Mouse (Mus musculus): ENCODE measurements around the gene Gpbar1. TPM values are rescaled to one million over a fixed set of nuclear protein-coding genes. Genes with fewer than 3 reads are reported as not detected.
A peak's percentile ranks its signal among the peaks of the same experiment; 100 is the strongest.
"Not testable (repeated sequence)": the region's sequence is repeated elsewhere in the genome, so short reads cannot be mapped to it uniquely, and the experiment has no call there.

Gpbar1 gene
- polyA plus RNA-seq, 1 experiment from 2014 or later, result 0.14 TPM

DNA sequence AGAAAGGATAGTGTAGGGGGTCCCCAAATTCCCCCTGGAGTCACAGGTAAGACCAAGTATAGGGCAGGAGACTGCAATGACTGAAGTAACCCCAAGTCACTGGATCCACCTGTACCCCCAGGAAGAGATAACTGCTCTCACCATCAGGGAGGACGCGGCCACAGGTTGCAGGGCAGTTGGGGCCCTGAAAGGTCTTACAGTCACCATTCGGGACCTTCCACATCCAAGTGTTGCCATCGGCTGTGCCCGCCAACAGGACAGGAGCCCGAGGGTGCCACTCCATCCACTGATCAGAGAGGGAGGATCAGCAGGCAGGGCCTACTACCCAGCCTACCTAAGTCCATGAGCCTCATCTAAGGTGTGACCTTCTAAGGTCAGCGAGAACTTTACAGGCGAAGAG, 3.5 kb downstream of the Gpbar1 start:
- no peak overlapping the region for H3K27ac ChIP-seq
- H3K4me3 ChIP-seq, result no peak overlapping the region
- no peaks in the 10 kb centered on the region for H3K27me3 ChIP-seq (ENCODE audit: poor library complexity, severe bottlenecking)
- no peak for DNase-seq (ENCODE audit: extremely low spot score, low spot score)
- H3K36me3 ChIP-seq (replicated peaks), result peaks cover 47% of the 10 kb centered on the region
- 96% methylated on average over 8 of the region's 8 CpGs for WGBS
- H3K9me3 ChIP-seq, result no peaks in the 10 kb centered on the region
- peaks cover 39% of the 10 kb centered on the region for H3K4me1 ChIP-seq

DNA sequence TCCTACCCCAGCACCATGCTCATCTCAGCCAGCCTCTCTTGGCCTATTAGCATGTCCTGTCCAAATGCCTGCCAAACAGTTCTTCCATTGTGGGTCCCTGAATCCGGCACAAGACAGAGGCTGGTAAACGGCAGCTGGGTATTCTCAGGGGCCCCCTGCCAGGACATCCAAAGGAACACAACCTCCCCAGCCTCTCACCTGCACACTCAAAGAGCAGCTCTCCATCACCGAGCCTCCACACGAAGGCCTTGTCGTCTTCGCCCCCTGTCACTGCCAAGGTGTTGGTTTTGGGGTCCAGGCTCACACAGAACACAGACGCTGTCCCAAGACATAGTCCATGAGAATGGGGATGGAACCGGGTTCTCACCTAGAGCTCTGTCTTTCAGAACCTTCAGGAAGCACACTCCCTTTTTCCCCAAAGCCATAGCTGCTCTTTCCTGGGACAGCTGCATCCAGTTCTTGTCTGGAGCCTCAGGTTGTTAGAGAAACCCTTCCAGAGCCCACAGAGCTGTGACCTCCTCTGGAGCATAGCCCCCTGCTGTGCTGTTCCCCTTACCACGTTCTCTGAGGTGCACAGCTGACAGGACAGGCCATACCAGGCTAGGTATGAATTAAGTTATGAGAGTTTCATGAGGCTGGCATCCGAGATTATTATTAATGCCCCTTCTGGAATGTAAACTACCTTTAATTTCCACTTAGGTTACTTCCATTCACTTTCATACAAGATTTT, 4.7 kb downstream of the Gpbar1 start:
- Histone ChIP-seq H3K27me3 (ENCODE audit: poor library complexity, severe bottlenecking) (no peaks in the 10 kb centered on the region), H3K4me1 (peaks cover 31% of the 10 kb centered on the region), H3K36me3 (replicated peaks) (peaks cover 50% of the 10 kb centered on the region), H3K27ac (no peak overlapping the region), H3K9me3 (no peaks in the 10 kb centered on the region), H3K4me3 (peak overlapping the region; percentile 5; the same call in 1 of the 2 replicates)
- DNase-seq (ENCODE audit: extremely low spot score, low spot score), result no peak
- WGBS, result 91% methylated on average over 10 of the region's 10 CpGs

DNA sequence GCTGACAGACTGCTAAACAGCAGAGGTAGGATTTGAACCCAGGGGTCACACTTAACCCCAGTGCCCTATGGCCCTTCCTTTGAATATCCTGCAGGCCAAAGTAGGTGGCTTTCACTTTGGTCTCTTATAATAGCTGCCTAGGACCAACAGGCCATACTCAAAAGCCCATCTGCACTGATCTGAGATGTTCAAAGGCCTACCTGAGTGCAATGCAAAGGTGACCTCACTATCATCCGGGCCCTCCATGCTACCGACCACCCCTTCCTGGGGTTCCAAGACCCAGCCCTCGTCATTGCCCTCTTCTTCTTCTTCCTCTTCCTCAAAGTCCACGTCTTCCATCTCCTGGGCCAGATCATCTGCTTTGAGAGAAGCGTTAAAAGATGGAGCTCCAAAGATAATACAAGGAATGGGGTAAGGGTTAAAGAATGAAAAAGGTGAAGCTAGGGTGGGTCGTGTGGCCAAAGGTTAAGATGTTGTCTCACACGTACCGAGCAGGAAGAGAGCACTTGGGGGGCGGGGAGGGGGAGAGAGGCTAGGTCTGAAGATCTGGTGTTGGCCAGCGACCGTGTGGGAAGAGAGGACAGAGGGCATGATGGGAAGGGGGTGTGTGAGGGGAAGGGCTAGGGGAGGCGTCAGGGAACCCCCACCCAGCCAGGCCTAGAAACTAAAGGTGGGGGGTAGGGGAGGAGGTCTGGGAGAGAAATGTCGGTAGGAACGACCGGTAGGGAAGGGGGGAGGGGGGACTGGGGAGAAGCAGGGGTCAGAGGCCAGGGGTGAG, 5.5 kb downstream of the Gpbar1 start:
- Histone ChIP-seq H3K36me3 (replicated peaks) (peaks cover 52% of the 10 kb centered on the region), H3K27ac (peak overlapping the region; percentile 87), H3K4me3 (peak overlapping the region; percentile 83), H3K4me1 (peaks cover 31% of the 10 kb centered on the region), H3K27me3 (ENCODE audit: poor library complexity, severe bottlenecking) (no peaks in the 10 kb centered on the region), H3K9me3 (no peaks in the 10 kb centered on the region)
- 14% methylated on average over 15 of the region's 15 CpGs for WGBS
- DNase-seq (ENCODE audit: extremely low spot score, low spot score), result peak; percentile 46

DNA sequence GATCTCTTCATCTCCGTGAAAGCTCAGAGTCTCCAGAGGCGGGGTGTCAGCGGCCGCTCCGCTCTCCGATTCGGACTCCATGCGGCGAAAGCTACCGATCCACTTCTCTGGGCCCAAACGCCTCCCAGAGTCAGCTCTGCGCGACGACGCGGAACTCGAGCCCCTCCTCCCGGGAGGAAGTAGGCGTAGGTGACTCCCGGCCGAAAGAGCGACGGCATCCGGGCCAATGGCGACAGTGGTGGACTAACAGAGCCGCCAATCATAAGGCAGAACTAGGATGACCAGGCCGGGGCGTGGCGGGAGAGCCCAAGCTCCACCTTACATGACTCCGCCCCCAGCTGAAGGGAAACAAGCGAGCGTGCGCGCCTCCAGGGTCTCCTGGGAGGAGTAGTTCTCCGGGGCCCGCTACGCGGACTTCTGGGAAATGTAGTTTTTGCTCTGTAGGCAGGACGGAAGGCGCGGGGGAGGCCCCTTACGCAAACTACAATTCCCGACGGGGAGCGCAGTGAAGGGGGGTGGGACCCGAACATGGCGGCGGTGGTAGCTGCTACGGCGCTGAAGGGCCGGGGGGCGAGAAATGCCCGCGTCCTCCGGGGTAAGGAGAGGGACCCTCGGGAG, 6.3 kb downstream of the Gpbar1 start, which contains the start of the genes Aamp and Pnkd:
Aamp (minus strand) TSS at position 196 of the 618 bp plus-strand sequence.
Pnkd (plus strand) TSS at position 388 of the 618 bp plus-strand sequence.
- peak; percentile 100 for DNase-seq (ENCODE audit: extremely low spot score, low spot score)
- under 1% methylated on average over 56 of the region's 56 CpGs for WGBS
- peaks cover 29% of the 10 kb centered on the region for H3K4me1 ChIP-seq
- H3K27me3 ChIP-seq (ENCODE audit: poor library complexity, severe bottlenecking), result no peaks in the 10 kb centered on the region
- peaks cover 52% of the 10 kb centered on the region for H3K36me3 ChIP-seq (replicated peaks)
- peak within 1 kb of the TSS; percentile 87 for H3K27ac ChIP-seq
- H3K4me3 ChIP-seq, result peak within 1 kb of the TSS; percentile 83
- H3K9me3 ChIP-seq, result no peaks in the 10 kb centered on the region

DNA sequence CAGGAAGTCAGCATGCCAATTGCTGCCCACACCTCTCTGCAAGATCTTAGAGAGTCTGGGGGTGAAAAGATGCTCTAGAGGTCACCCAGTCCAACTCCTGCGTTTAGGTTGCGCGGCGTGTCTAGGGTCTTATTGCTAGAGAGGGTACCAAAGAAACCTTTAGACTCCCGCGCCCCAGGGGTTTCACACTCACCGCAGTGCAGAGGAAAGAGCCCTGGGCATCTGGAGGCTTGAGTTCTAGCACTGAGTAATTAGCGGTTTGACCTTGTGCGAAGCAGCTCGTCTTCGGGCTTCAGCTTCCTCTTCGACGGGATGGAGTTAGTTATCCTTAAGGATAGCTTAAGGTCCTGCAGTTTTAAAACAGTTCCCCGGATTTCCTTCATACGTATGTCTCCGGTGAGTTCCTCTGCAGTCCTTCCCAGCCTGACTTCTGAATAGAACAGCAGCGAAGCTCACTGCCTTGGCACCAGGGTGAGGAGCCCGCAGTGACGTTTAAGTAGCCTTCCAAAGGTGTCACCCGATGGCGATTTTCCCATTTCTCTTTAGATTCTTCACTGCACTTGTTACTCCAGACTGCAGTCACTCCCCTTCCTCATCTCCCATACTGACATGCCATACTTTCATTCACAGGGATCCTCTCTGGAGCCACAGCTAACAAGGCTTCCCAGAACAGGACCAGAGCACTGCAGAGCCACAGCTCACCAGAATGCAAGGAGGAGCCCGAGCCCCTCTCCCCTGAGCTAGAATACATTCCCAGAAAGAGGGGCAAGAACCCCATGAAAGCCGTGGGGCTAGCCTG, 7.1 kb downstream of the Gpbar1 start:
- Histone ChIP-seq H3K27ac (peak overlapping the region; percentile 87), H3K9me3 (no peaks in the 10 kb centered on the region), H3K36me3 (replicated peaks) (peaks cover 52% of the 10 kb centered on the region), H3K4me1 (peaks cover 29% of the 10 kb centered on the region), H3K27me3 (ENCODE audit: poor library complexity, severe bottlenecking) (no peaks in the 10 kb centered on the region), H3K4me3 (peak overlapping the region; percentile 83)
- WGBS, result 4% methylated on average over 23 of the region's 23 CpGs
- no peak for DNase-seq (ENCODE audit: extremely low spot score, low spot score)

DNA sequence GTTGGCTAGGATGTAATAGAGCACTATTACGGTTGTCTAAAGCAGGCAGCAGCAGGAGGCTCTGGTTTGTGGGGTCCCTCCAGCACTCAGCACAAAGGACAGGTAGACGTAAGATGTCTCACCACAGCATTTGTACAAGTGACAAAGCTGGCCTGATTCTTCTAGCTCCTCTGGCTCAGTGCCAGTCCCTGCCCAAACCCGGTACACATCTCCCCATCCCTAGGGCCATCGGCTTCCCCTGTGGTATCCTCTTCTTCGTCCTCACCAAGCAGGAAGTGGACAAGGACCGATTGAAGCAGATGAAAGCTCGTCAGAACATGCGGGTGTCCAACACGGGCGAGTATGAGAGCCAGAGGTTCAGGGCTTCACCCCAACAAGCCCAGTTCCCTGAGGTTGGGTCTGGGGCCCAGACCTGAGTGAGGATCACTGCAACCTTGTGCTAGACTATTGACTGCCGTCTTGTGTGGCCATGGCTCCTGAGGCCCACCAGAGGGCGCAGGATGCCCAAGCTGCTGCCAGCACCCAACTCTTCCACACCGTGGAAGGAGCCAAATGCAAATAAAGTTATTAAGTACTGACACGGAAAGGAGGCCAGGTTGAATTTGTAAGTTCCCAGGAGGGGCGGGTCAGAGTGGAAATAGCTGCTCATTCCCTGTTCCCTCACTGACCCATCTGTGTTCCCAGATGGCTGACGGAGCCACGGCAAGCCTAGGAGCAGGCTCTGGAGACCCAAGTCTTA, 8.7 kb downstream of the Gpbar1 start:
- 63% methylated on average over 16 of the region's 17 CpGs for WGBS
- Histone ChIP-seq H3K4me1 (peaks cover 29% of the 10 kb centered on the region), H3K36me3 (replicated peaks) (peaks cover 52% of the 10 kb centered on the region)
- not testable (repeated sequence) for H3K27me3 ChIP-seq (ENCODE audit: poor library complexity, severe bottlenecking); DNase-seq (ENCODE audit: extremely low spot score, low spot score); H3K4me3 ChIP-seq; H3K27ac ChIP-seq; H3K9me3 ChIP-seq

DNA sequence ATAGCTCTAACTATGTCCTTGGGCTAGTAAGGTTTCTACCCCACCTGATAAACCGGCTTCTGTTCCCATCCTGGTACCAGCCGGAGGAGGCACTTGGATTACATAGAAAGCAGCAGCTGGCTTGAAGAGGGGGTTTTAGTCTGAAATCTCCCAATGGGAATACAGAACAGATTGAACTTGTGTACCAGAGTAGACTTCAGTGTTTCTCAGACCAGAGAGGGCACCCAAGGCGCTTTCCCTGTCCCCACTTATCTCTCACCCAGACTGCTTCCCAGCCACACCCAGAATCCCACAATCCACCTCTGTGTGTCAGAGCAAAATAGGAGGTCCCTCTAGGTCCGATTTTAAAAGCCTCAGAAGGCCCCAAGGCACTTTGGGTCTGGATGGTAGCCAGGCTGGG, 10.0 kb downstream of the Gpbar1 start:
- DNase-seq (ENCODE audit: extremely low spot score, low spot score), result no peak
- H3K9me3 ChIP-seq, result no peaks in the 10 kb centered on the region
- H3K36me3 ChIP-seq (replicated peaks), result peaks cover 50% of the 10 kb centered on the region
- H3K4me3 ChIP-seq, result no peak overlapping the region
- H3K27ac ChIP-seq, result no peak overlapping the region
- peaks cover 20% of the 10 kb centered on the region for H3K4me1 ChIP-seq
- 87% methylated on average over 4 of the region's 4 CpGs for WGBS
- no peaks in the 10 kb centered on the region for H3K27me3 ChIP-seq (ENCODE audit: poor library complexity, severe bottlenecking)

DNA sequence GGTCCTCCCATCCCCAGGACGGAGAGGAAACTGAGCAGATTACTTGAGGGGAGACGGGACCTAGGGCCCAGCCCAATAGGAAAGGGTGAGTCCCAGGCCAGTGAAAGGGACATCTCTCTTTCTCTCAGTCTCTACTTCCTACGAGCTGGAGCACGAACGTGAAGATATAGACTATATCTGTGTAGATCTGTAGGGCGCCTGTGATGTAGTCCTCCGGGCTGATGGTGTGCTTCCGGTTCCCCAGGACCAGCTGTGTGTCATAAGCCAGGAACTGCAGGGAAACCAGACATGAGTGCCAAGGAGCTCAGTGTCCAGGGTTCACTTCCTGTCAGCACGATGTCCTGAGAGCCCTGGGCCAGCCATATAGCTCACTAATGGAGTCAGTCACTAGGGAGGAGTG, 10.9 kb downstream of the Gpbar1 start:
- H3K36me3 ChIP-seq (replicated peaks), result peaks cover 58% of the 10 kb centered on the region
- DNase-seq (ENCODE audit: extremely low spot score, low spot score), result no peak
- no peak overlapping the region for H3K4me3 ChIP-seq
- no peaks in the 10 kb centered on the region for H3K27me3 ChIP-seq (ENCODE audit: poor library complexity, severe bottlenecking)
- H3K4me1 ChIP-seq, result peaks cover 14% of the 10 kb centered on the region
- H3K9me3 ChIP-seq, result no peaks in the 10 kb centered on the region
- WGBS, result 94% methylated on average over 9 of the region's 9 CpGs
- H3K27ac ChIP-seq, result no peak overlapping the region

DNA sequence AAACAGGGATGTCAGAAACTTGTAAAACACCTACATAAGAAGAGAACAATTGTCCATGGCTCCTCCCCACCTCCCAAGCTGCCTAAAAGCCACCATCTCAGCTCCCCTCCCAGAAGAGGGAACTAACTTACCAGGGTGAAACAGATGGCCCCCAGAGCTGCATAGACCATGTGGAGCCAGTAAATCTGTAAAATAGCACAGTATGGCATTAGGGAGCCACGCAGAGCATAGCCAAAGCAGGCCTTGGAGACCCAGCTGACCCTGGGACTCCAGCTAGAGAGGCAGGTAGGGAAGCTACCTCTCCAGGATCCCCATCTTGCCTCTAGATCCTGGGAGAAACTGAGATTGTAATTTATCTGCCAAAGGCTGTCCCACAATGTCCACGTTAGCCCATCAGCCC, 11.4 kb downstream of the Gpbar1 start:
- no peak overlapping the region for H3K4me3 ChIP-seq
- no peaks in the 10 kb centered on the region for H3K27me3 ChIP-seq (ENCODE audit: poor library complexity, severe bottlenecking)
- H3K36me3 ChIP-seq (replicated peaks), result peaks cover 59% of the 10 kb centered on the region
- DNase-seq (ENCODE audit: extremely low spot score, low spot score), result no peak
- no peak overlapping the region for H3K27ac ChIP-seq
- 92% methylated on average over 2 of the region's 2 CpGs for WGBS
- H3K4me1 ChIP-seq, result peaks cover 15% of the 10 kb centered on the region
- H3K9me3 ChIP-seq, result no peaks in the 10 kb centered on the region

DNA sequence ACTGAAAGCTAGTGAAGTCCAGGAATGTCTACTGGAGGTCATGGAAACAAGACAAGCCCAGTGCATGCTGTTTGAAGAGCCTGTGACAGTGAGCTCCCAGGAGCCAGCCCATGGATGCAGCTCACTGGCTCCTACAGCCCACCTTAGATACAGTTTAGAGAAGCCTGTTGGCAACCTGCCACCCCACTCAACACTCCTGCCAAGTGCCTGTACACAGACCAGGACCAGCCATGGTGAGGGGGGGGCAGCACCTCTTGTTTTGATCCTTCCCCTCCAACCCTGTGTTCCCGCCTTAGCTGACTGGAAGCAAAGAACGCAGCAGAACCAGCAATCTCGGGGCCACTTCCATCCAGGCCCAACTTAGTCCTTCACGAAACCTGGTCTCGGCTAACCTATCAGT, 11.8 kb downstream of the Gpbar1 start:
- 92% methylated on average over 5 of the region's 5 CpGs for WGBS
- no peaks in the 10 kb centered on the region for H3K27me3 ChIP-seq (ENCODE audit: poor library complexity, severe bottlenecking)
- H3K9me3 ChIP-seq, result no peaks in the 10 kb centered on the region
- H3K4me1 ChIP-seq, result peaks cover 19% of the 10 kb centered on the region
- no peak for DNase-seq (ENCODE audit: extremely low spot score, low spot score)
- H3K27ac ChIP-seq, result no peak overlapping the region
- peaks cover 59% of the 10 kb centered on the region for H3K36me3 ChIP-seq (replicated peaks)
- H3K4me3 ChIP-seq, result no peak overlapping the region

DNA sequence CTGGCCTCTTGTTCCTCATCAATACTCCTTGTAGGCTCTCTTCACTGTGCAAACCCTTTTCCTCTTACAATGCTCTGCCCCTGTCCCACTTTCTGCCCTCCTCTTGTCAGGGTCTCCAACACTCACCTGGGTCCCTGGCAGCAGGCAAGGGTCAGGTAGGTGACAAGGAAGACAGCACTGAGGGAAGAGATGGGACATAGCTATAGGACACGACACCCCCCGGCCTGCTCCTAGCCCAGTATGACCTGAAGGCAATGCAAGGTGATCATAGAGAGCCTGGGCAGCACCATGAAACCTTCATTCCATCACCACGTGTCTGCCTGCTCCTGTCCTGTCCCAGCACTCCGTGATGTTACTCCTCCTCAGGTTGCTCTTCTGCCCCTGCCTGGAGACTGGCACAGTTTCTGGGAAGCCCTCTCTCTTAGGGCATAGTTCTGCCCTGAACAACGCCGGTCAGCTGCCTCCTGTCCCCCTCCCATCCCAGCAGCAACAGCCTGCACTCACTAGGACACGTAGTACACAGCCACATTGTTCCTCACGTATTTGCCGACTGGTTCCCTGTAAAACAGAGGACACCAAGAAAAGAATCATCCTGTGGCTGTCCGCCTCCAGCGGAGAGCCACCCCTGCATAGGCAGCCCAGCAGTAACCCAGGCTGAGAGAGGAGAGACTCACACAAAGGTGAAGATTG, 14.1 kb downstream of the Gpbar1 start:
- H3K36me3 ChIP-seq (replicated peaks), result peaks cover 67% of the 10 kb centered on the region

More for the DNA sequence above, 14.1 kb downstream of the Gpbar1 start:
- no peak for DNase-seq (ENCODE audit: extremely low spot score, low spot score)
- H3K9me3 ChIP-seq, result no peaks in the 10 kb centered on the region
- 90% methylated on average over 11 of the region's 11 CpGs for WGBS
- H3K4me3 ChIP-seq, result no peak overlapping the region
- no peak overlapping the region for H3K27ac ChIP-seq
- H3K4me1 ChIP-seq, result peaks cover 23% of the 10 kb centered on the region
- no peaks in the 10 kb centered on the region for H3K27me3 ChIP-seq (ENCODE audit: poor library complexity, severe bottlenecking)

Data from forebrain, embryonic 10.5 days (tissue).